Mouse (Mus musculus) thymus, adult 18-20 months (tissue): ENCODE results near the gene Ccdc12.

Experiments
- DNase-seq, 2 experiments: peaks; one replicate each; pipeline ENCODE4 v3.0.0; 2022; ENCODE audit warnings: mixed read lengths in 2 of 2

The Ccdc12 gene

GRCm38 (mm10) chr9:110745752-110746151 lies 89.4 kb downstream of the Ccdc12 start:
- no peak for DNase-seq

- no peak for DNase-seq
These were observed 89.9 kb downstream of the Ccdc12 start for GRCm38 (mm10) chr9:110746238-110746637.

GRCm38 (mm10) chr9:110746961-110747360 lies 90.7 kb downstream of the Ccdc12 start, which contains the start of gene Pth1r:
Pth1r (minus strand) TSS chr9:110747145.
- DNase-seq, result no peak

GRCm38 (mm10) chr9:110748451-110748850 lies 92.1 kb downstream of the Ccdc12 start:
- no peak for DNase-seq

- DNase-seq, result no peak
These were observed 94.3 kb downstream of the Ccdc12 start for GRCm38 (mm10) chr9:110750404-110751187.

GRCm38 (mm10) chr9:110751412-110751811 lies 95.1 kb downstream of the Ccdc12 start:
- DNase-seq, result no peak

- no peak for DNase-seq
These were observed 96.7 kb downstream of the Ccdc12 start for GRCm38 (mm10) chr9:110752917-110753435.

GRCm38 (mm10) chr9:110753773-110754172 lies 97.5 kb downstream of the Ccdc12 start:
- DNase-seq, result no peak

- DNase-seq, result no peak
These were observed 101.5 kb downstream of the Ccdc12 start for GRCm38 (mm10) chr9:110757816-110758215.

GRCm38 (mm10) chr9:110758605-110759004 lies 102.3 kb downstream of the Ccdc12 start:
- DNase-seq, result no peak

GRCm38 (mm10) chr9:110759265-110759664 lies 103.0 kb downstream of the Ccdc12 start:
- no peak for DNase-seq

GRCm38 (mm10) chr9:110760886-110761285 lies 104.6 kb downstream of the Ccdc12 start:
- no peak for DNase-seq
